Mouse (Mus musculus) MEL (cell line): Measurements from ENCODE around the gene Zfpl1.

Experiments used
- CHD1 ChIP-seq: IDR thresholded peaks from 2 replicates; pipeline ENCODE4 v1.6.1; 2012; ENCODE audit warnings: low read depth, mild to moderate bottlenecking, inconsistent platforms, low read length, improper control_type of control experiment
- GATA1 ChIP-seq: IDR thresholded peaks from 2 replicates; pipeline ENCODE4 v1.6.1; 2011; ENCODE audit warnings: low read depth, low read length, improper control_type of control experiment
- ZC3H11A ChIP-seq: IDR thresholded peaks from 2 replicates; pipeline ENCODE4 v1.6.1; 2012; ENCODE audit warnings: low read depth, mild to moderate bottlenecking, inconsistent platforms, low read length, improper control_type of control experiment

GRCm38 (mm10) chr19:6126789-6127580, 42.2 kb upstream of the Zfpl1 start:
- TF ChIP-seq GATA1 = no peak
- no peak for TF ChIP-seq ZC3H11A
- TF ChIP-seq CHD1 = peak; percentile 91; the same call in 1 of the 2 replicates
